Mouse (Mus musculus): ENCODE measurements around the gene Casr. TPM values are rescaled to one million over a fixed set of nuclear protein-coding genes. Genes with fewer than 3 reads are reported as not detected.
A peak's percentile ranks its signal among the peaks of the same experiment; 100 is the strongest.

The Casr gene
- 0.07 and 0.08 TPM in 2 replicates for polyA plus RNA-seq (2014; fragmentation: Nextera tagmentation; extraction: Ambion mirVana)

DNA sequence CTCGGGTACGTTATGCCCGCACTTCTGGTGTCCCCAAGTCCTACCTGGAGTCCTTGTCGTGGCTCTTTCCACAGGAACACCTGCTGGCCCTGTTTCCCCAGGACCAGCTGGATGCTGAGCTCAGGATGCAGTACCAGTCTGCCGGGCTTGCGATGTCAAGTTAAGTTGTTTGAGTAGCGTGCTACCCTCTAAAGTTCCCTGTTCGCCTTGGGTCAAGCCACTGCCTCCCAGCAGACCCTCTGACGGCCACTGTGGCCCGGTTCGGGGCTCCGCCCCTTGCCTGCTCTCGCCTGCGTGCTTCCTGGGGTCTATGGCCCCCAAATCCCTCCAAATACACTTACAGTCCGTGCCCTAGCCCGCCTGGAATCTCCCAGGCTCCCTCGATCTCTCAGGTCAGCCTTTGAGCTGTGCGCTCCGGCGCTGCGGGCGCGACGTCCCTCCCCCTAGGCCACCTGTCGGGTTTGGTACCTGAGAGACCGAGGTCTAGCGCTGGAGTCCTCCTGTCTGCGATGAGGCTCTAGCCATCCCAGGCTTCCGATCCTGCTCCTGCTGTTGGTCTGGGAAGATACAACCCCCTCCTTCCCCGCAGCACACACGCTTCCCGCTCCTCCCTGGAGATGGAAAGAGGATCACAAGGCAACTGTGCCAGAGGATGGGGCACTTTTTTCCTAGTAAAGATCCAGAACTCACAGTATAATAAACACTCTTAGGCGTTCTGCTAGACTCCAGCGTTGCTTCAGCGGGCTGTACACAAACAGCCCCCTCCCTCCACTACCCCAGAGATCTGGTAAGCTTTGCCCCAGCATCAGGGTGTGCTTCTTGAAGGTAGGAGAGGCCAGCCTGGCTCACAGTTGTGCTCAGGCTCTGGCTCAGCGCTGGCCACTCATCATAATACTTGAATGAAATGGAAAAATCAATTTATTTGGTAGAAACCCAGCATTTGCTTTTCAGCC is at the start of gene Casr:
Casr (minus strand) TSS at position 756 of the 953 bp plus-strand sequence.
- 2% methylated on average over 36 of the region's 36 CpGs for WGBS
- Histone ChIP-seq H3K9ac (peak within 1 kb of the TSS; percentile 26), H3K27ac (no peak within 1 kb of the TSS), H3K4me3 (replicated peaks; ENCODE audit: low read length) (peak within 1 kb of the TSS; percentile 35), H3K4me1 (replicated peaks; ENCODE audit: control insufficient read depth, insufficient read depth, low read length) (peaks cover 9% of the 10 kb centered on the region), H3K27me3 (ENCODE audit: control insufficient read depth, insufficient read depth, low read length) (peaks cover 14% of the 10 kb centered on the region), H3K9me3 (ENCODE audit: control insufficient read depth, low read length) (no peaks in the 10 kb centered on the region), H3K36me3 (replicated peaks; ENCODE audit: control insufficient read depth, insufficient read depth) (no peaks in the 10 kb centered on the region), H3K4me2 (replicated peaks) (peak within 1 kb of the TSS; percentile 73)
- ATAC-seq (ENCODE audit: low FRiP score) = peak; percentile 27; the same call in 1 of the 2 replicates
- no peak for DNase-seq (ENCODE audit: low spot score)

DNA sequence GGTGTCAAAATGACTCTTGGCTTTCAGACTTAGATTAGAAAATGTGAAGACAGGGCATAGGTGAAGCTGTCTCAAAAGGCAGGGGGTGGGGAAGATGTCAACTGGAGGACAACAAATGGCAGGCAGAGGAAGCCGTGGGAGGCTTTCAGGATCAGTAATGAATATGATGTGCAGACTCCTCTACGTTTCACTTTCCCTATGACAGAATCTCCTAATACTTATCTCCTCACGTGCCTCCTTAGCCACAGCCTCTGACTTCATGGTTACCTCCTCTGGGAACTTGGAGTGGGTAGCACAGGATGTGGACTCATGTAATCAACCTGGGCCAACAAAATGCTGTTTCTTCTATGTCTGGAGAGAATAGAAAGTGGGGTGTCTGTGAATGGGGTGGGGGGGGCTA is 40.7 kb upstream of the Casr start:
- H3K4me1 ChIP-seq (replicated peaks; ENCODE audit: control insufficient read depth, insufficient read depth, low read length) = no peaks in the 10 kb centered on the region
- H3K36me3 ChIP-seq (replicated peaks; ENCODE audit: control insufficient read depth, insufficient read depth) = no peaks in the 10 kb centered on the region
- H3K9ac ChIP-seq = no peak overlapping the region
- no peak overlapping the region for H3K4me2 ChIP-seq (replicated peaks)
- no peak overlapping the region for H3K27ac ChIP-seq
- WGBS = 76% methylated on average over 3 of the region's 3 CpGs
- DNase-seq (ENCODE audit: low spot score) (no peak), ATAC-seq (ENCODE audit: low FRiP score) (no peak)
- H3K9me3 ChIP-seq (ENCODE audit: control insufficient read depth, low read length) = no peaks in the 10 kb centered on the region
- no peaks in the 10 kb centered on the region for H3K27me3 ChIP-seq (ENCODE audit: control insufficient read depth, insufficient read depth, low read length)
- H3K4me3 ChIP-seq (replicated peaks; ENCODE audit: low read length) = no peak overlapping the region

DNA sequence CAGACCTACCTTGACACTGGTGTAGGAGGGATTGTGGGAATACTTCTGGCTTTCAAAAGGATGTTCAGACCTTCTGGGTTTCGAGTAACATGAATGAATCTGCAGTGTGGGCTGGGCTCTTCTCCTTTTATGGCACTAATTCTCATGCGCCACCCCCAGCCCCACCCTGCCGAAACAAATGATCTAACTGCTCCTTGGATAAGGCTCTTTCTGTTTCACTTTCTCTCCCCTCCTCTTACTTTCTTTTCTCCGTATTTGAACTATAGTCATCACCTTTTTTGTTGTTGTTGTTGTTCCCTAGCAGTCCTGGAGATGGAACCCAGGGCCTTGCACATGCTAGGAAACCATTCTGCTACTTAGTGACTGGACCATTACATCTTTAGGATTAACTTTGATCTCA is 36.3 kb upstream of the Casr start:
- no peak overlapping the region for H3K9ac ChIP-seq
- no peaks in the 10 kb centered on the region for H3K36me3 ChIP-seq (replicated peaks; ENCODE audit: control insufficient read depth, insufficient read depth)
- DNase-seq (ENCODE audit: low spot score) (no peak), ATAC-seq (ENCODE audit: low FRiP score) (no peak)
- no peaks in the 10 kb centered on the region for H3K4me1 ChIP-seq (replicated peaks; ENCODE audit: control insufficient read depth, insufficient read depth, low read length)
- H3K27ac ChIP-seq = no peak overlapping the region
- H3K4me3 ChIP-seq (replicated peaks; ENCODE audit: low read length) = no peak overlapping the region
- no peaks in the 10 kb centered on the region for H3K27me3 ChIP-seq (ENCODE audit: control insufficient read depth, insufficient read depth, low read length)
- WGBS = 87% methylated on average over 4 of the region's 4 CpGs
- no peaks in the 10 kb centered on the region for H3K9me3 ChIP-seq (ENCODE audit: control insufficient read depth, low read length)
- H3K4me2 ChIP-seq (replicated peaks) = no peak overlapping the region

DNA sequence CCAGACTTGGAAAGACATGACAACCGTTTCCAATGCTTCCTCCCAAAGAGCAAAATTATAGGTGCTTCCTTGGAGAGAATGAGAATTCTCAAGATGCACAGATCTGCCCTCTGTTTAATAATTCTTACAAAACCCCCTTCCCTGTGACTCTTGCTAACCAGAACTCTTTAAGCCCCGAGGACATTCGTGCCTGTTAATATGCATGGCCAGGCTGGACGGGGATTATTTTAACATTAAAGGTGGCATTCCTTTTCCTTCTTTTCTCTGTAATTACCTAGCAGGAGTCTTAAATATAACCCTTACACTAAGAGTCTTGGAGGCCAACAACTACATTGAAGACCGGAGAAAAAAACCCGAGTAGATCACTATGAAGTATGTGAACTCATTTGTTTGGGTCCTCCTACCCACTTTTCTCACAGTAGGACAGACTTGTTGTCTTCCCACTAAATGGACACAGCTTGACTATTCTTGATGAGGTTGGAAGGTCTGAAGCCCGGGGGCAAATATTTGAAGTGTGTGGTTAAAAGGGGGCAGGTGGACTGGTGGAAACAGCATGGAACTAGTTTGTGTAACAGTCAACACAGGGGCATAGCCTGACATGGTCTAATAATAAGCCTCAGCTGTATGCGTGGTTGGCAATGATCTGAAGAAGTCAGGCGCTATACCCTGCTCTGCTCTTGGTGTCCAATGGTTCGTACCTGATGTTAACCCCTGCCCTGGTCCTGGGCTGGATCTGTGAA is 34.9 kb upstream of the Casr start:
- Histone ChIP-seq H3K4me1 (replicated peaks; ENCODE audit: control insufficient read depth, insufficient read depth, low read length) (no peaks in the 10 kb centered on the region), H3K4me3 (replicated peaks; ENCODE audit: low read length) (no peak overlapping the region), H3K27me3 (ENCODE audit: control insufficient read depth, insufficient read depth, low read length) (no peaks in the 10 kb centered on the region), H3K9ac (no peak overlapping the region), H3K4me2 (replicated peaks) (no peak overlapping the region), H3K36me3 (replicated peaks; ENCODE audit: control insufficient read depth, insufficient read depth) (no peaks in the 10 kb centered on the region), H3K9me3 (ENCODE audit: control insufficient read depth, low read length) (no peaks in the 10 kb centered on the region), H3K27ac (no peak overlapping the region)
- no peak for DNase-seq (ENCODE audit: low spot score)
- WGBS = 91% methylated on average over 10 of the region's 10 CpGs
- no peak for ATAC-seq (ENCODE audit: low FRiP score)

DNA sequence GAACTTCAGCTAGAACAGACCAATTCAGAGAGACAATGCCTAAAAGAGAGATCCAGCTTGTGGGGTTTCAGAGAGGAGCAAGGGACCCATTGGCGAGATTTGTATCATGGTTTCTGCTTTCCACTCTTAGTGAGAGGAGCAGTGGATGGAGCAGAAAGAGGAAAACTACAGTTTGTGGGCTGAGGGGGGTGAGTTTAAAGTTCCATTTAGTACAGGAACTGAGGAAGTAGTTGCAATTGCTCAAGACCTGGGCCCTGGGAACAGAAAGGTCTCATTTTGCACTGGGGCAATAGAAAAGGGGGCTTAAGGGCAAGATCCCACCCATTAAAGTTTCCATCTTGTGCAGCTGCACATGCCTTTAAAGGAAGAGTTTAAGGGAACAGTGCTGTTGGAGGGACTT is 28.0 kb upstream of the Casr start:
- Histone ChIP-seq H3K4me2 (replicated peaks) (no peak overlapping the region), H3K9ac (no peak overlapping the region), H3K36me3 (replicated peaks; ENCODE audit: control insufficient read depth, insufficient read depth) (no peaks in the 10 kb centered on the region), H3K4me3 (replicated peaks; ENCODE audit: low read length) (no peak overlapping the region), H3K4me1 (replicated peaks; ENCODE audit: control insufficient read depth, insufficient read depth, low read length) (no peaks in the 10 kb centered on the region), H3K9me3 (ENCODE audit: control insufficient read depth, low read length) (no peaks in the 10 kb centered on the region), H3K27me3 (ENCODE audit: control insufficient read depth, insufficient read depth, low read length) (no peaks in the 10 kb centered on the region), H3K27ac (no peak overlapping the region)
- WGBS = 87% methylated on average over 1 of the region's 1 CpGs
- ATAC-seq (ENCODE audit: low FRiP score) (no peak), DNase-seq (ENCODE audit: low spot score) (no peak)

DNA sequence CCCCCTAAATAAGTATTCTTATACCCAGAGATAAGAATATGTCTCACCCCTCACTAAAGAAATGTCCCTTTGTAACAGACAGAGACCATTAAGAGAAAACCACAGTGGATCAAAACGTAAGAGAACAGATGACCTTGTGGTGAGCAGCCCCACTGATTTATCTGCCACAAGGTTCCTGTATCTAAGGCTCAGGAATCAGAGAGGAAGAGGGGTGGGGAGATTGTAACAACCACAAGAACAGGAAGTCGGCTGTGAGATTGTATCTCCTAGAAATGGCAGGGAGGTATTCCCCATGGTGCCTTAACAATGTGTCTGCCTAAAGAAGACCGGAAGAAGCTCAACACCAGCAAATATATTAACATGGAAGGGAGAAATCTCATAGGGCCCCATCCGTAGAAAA is 26.0 kb upstream of the Casr start:
- H3K4me1 ChIP-seq (replicated peaks; ENCODE audit: control insufficient read depth, insufficient read depth, low read length) = no peaks in the 10 kb centered on the region
- no peak overlapping the region for H3K9ac ChIP-seq
- no peaks in the 10 kb centered on the region for H3K36me3 ChIP-seq (replicated peaks; ENCODE audit: control insufficient read depth, insufficient read depth)
- H3K9me3 ChIP-seq (ENCODE audit: control insufficient read depth, low read length) = no peaks in the 10 kb centered on the region
- 79% methylated on average over 4 of the region's 4 CpGs for WGBS
- H3K4me3 ChIP-seq (replicated peaks; ENCODE audit: low read length) = no peak overlapping the region
- no peak overlapping the region for H3K27ac ChIP-seq
- no peak for DNase-seq (ENCODE audit: low spot score)
- H3K4me2 ChIP-seq (replicated peaks) = no peak overlapping the region
- H3K27me3 ChIP-seq (ENCODE audit: control insufficient read depth, insufficient read depth, low read length) = no peaks in the 10 kb centered on the region
- no peak for ATAC-seq (ENCODE audit: low FRiP score)

DNA sequence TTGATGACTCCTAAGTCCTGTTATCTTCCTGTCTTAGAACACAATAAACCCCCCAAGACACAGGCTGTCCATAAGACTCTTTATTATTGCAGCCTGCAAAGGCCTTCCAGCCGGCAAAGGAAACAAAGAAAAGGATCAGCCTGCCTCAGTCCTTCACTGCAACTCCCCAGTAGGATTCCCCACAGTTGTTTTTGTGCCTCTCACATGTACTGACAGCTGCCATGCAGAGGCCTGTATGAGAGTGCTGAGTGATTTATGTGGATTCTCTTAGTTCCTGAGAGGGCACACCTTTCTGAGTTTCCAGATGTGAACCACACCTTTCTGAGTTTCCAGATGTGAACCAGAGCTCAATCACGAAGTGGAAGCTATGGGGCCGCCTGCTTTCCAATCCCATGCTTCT is 20.1 kb upstream of the Casr start:
- 42% methylated on average over 3 of the region's 3 CpGs for WGBS
- H3K4me1 ChIP-seq (replicated peaks; ENCODE audit: control insufficient read depth, insufficient read depth, low read length) = no peaks in the 10 kb centered on the region

DNA sequence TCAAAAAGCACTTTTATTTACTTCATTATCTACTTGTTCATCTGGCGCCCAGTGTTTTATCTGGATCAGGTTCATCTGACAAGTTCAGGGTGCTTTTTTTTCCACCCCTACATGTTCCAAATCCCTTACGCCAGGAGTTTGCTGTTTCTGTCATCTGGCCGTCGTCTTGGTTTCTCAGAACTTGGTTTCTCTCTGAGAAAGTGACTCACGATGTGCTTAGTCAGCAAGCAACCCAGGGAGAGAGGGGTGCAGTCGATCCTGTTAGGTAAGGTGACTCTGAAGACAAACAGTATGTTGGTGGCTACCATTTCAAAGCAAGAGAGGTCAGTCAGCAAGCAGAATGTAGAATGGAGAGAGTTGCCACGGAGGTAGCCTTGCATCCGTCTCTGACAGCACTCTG is 10.0 kb upstream of the Casr start:
- Histone ChIP-seq H3K27ac (no peak overlapping the region), H3K36me3 (replicated peaks; ENCODE audit: control insufficient read depth, insufficient read depth) (no peaks in the 10 kb centered on the region), H3K27me3 (ENCODE audit: control insufficient read depth, insufficient read depth, low read length) (no peaks in the 10 kb centered on the region), H3K4me1 (replicated peaks; ENCODE audit: control insufficient read depth, insufficient read depth, low read length) (no peaks in the 10 kb centered on the region), H3K9me3 (ENCODE audit: control insufficient read depth, low read length) (no peaks in the 10 kb centered on the region), H3K4me2 (replicated peaks) (no peak overlapping the region), H3K4me3 (replicated peaks; ENCODE audit: low read length) (no peak overlapping the region), H3K9ac (no peak overlapping the region)
- no peak for ATAC-seq (ENCODE audit: low FRiP score)
- WGBS = 84% methylated on average over 8 of the region's 8 CpGs
- no peak for DNase-seq (ENCODE audit: low spot score)

More for the DNA sequence above, 20.1 kb upstream of the Casr start:
- no peaks in the 10 kb centered on the region for H3K36me3 ChIP-seq (replicated peaks; ENCODE audit: control insufficient read depth, insufficient read depth)
- no peaks in the 10 kb centered on the region for H3K9me3 ChIP-seq (ENCODE audit: control insufficient read depth, low read length)
- no peak overlapping the region for H3K9ac ChIP-seq
- no peak overlapping the region for H3K4me2 ChIP-seq (replicated peaks)
- no peaks in the 10 kb centered on the region for H3K27me3 ChIP-seq (ENCODE audit: control insufficient read depth, insufficient read depth, low read length)
- H3K27ac ChIP-seq = no peak overlapping the region
- no peak for DNase-seq (ENCODE audit: low spot score)
- no peak overlapping the region for H3K4me3 ChIP-seq (replicated peaks; ENCODE audit: low read length)
- no peak for ATAC-seq (ENCODE audit: low FRiP score)

DNA sequence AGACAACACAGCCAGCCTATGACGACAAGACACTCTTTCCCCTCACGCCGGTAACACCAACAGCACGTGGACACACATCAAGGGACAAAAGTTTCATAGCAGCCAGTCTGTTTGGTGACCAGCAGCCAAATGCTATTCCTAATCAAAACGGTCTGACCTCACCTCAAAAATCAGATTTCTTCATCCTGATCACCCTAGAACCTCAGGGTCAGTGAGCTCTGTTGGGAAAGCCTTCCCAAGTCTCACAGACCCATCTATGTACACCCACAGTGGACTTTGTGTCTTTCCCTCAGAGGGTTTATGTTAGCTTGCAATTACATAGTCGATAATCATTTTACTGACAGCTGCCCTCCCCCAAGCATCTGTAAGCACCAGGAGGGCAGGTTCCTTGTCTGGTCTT is 2.4 kb downstream of the Casr start:
- H3K4me3 ChIP-seq (replicated peaks; ENCODE audit: low read length) = no peak overlapping the region
- no peaks in the 10 kb centered on the region for H3K9me3 ChIP-seq (ENCODE audit: control insufficient read depth, low read length)
- WGBS = 91% methylated on average over 6 of the region's 6 CpGs
- no peaks in the 10 kb centered on the region for H3K36me3 ChIP-seq (replicated peaks; ENCODE audit: control insufficient read depth, insufficient read depth)
- H3K4me2 ChIP-seq (replicated peaks) = no peak overlapping the region
- H3K4me1 ChIP-seq (replicated peaks; ENCODE audit: control insufficient read depth, insufficient read depth, low read length) = peaks cover 9% of the 10 kb centered on the region
- peaks cover 14% of the 10 kb centered on the region for H3K27me3 ChIP-seq (ENCODE audit: control insufficient read depth, insufficient read depth, low read length)
- ATAC-seq (ENCODE audit: low FRiP score) = no peak
- H3K9ac ChIP-seq = no peak overlapping the region
- DNase-seq (ENCODE audit: low spot score) = no peak
- no peak overlapping the region for H3K27ac ChIP-seq

All from hindbrain, embryonic 14.5 days (tissue).